Mouse (Mus musculus) liver, embryonic 16.5 days (tissue): ENCODE measurements around the gene Rrp1. TPM values are rescaled to one million over a fixed set of nuclear protein-coding genes. Genes with fewer than 3 reads are reported as not detected.
A peak's percentile ranks its signal among the peaks of the same experiment; 100 is the strongest.
"Not testable (repeated sequence)": the region's sequence is repeated elsewhere in the genome, so short reads cannot be mapped to it uniquely, and the experiment has no call there.

Experiments
- ATAC-seq: fragments of 200-750 bp; cut with Nextera tagmentation; 2 replicates; pipeline ENCODE4 v1.8.0; 2017; ENCODE audit warnings: low read depth, mild to moderate bottlenecking, moderate number of reproducible peaks, moderate library complexity
- H3K27ac ChIP-seq: fragments of 300-500 bp; sonication (generic); 2 replicates; pipeline ENCODE4 v1.5.1; 2014; ENCODE audit warnings: mild to moderate bottlenecking, low read length
- H3K27me3 ChIP-seq: fragments of 300-500 bp; sonication (generic); 2 replicates; pipeline ENCODE4 v1.6.1; 2014; ENCODE audit warnings: low read depth, low read length, mixed read lengths; ENCODE audit not compliant: control insufficient read depth, insufficient read depth
- H3K36me3 ChIP-seq: fragments of 300-500 bp; sonication (generic); 2 replicates; pipeline ENCODE4 v1.6.1; 2014; ENCODE audit warnings: mild to moderate bottlenecking; ENCODE audit not compliant: control insufficient read depth, insufficient read depth
- H3K4me1 ChIP-seq: fragments of 300-500 bp; sonication (generic); 2 replicates; pipeline ENCODE4 v1.6.1; 2014; ENCODE audit warnings: low read depth, low read length, mixed read lengths; ENCODE audit not compliant: control insufficient read depth
- H3K4me2 ChIP-seq: fragments of 300-500 bp; sonication (generic); 2 replicates; pipeline ENCODE4 v1.6.1; 2014; ENCODE audit warnings: low read depth, low read length, mixed read lengths
- H3K4me3 ChIP-seq: fragments of 300-500 bp; sonication (generic); 2 replicates; pipeline ENCODE4 v1.5.1; 2014; ENCODE audit warnings: low read depth, mild to moderate bottlenecking, low read length
- H3K9ac ChIP-seq: fragments of 300-500 bp; sonication (generic); 2 replicates; pipeline ENCODE4 v1.6.1; 2014; ENCODE audit warnings: low read depth, low read length
- H3K9me3 ChIP-seq: fragments of 300-500 bp; sonication (generic); replicated peaks from 2 replicates; pipeline ENCODE4 v1.6.1; 2016; ENCODE audit warnings: low read length; ENCODE audit not compliant: control insufficient read depth
- WGBS: fragments of 180-500 bp; shearing (Covaris S2); extraction: QIAGEN DNeasy Blood & Tissue Kit; methylation state at CpG from one replicate; pipeline ENCODE4 v1.1.7; 2014; ENCODE audit not compliant: insufficient replicate concordance; 5-methylcytosine and 5-hydroxymethylcytosine counted together
- polyA plus RNA-seq: library from polyadenylated mRNA; unstranded; fragments of >200 nt; fragmentation: Nextera tagmentation; extraction: Ambion mirVana; gene quantifications from 2 replicates; pipeline ENCODE4 v1.2.1, GENCODE M21; 2015

Rrp1 gene
- polyA plus RNA-seq, 1 experiment from 2014 or later = 105 TPM

DNA sequence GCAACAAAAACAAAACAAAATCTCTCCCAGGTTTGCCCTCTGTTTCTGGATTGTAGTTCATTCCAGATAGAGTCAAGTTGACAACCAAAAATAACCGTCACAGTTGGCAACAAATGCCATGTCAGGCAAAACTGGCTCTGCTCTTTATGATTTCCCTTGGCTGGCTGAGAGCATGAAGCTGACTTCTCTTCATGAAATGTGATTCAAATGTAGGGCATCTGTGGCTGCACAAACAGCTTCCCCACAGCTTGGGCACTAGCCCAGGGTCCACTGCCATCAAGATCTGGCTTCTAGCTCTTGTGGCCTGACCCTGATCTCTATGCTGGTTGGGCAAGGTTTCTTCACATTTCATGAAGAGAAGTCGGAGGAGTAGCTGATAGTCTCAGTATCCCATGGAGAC, 50.9 kb downstream of the Rrp1 start:
- Histone ChIP-seq H3K9ac (no peak overlapping the region), H3K36me3 (no peaks in the 10 kb centered on the region), H3K27me3 (no peaks in the 10 kb centered on the region), H3K27ac (no peak overlapping the region), H3K4me3 (no peak overlapping the region), H3K4me1 (peaks cover 16% of the 10 kb centered on the region), H3K4me2 (no peak overlapping the region), H3K9me3 (no peaks in the 10 kb centered on the region)
- no peak for ATAC-seq
- WGBS = 52% methylated on average over 2 of the region's 2 CpGs

DNA sequence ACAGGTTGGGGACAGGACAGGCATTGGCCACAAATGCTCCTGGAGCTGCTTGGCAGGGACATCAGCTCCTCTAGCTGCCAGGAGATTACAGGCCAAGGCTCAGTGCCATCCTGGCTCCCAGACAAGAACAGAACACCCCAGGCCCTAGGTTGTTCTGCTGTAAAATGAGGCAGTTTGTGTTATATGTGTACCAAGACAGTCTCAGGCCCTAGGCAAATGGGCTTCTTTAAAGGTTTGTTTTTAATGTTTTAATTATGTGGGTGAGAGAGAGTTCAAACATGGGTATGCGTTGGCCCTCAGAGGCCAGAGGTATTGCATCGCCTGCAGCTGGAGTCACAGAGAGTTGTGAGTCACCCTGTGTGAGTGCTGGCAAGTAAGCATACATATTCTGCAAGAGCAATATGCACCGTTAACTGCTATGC, 52.5 kb downstream of the Rrp1 start:
- Histone ChIP-seq H3K9me3 (no peaks in the 10 kb centered on the region), H3K27ac (no peak overlapping the region)
- 75% methylated on average over 3 of the region's 3 CpGs for WGBS

GRCm38 (mm10) chr10:78358999-78359398, 53.8 kb downstream of the Rrp1 start:
- H3K36me3 ChIP-seq, H3K4me2 ChIP-seq, H3K4me3 ChIP-seq, H3K27me3 ChIP-seq, H3K4me1 ChIP-seq, H3K9me3 ChIP-seq, ATAC-seq, H3K27ac ChIP-seq, H3K9ac ChIP-seq: not testable (repeated sequence)
- WGBS = 67% methylated on average over 3 of the region's 3 CpGs

More for the DNA sequence above, 52.5 kb downstream of the Rrp1 start:
- Histone ChIP-seq H3K4me2 (no peak overlapping the region), H3K27me3 (no peaks in the 10 kb centered on the region), H3K4me1 (no peaks in the 10 kb centered on the region), H3K9ac (no peak overlapping the region), H3K4me3 (no peak overlapping the region), H3K36me3 (no peaks in the 10 kb centered on the region)
- ATAC-seq = no peak

- no peak for ATAC-seq
- 73% methylated on average over 4 of the region's 4 CpGs for WGBS
- Histone ChIP-seq H3K4me3 (no peak overlapping the region), H3K27me3 (peaks cover 12% of the 10 kb centered on the region), H3K4me1 (no peaks in the 10 kb centered on the region), H3K27ac (no peak overlapping the region), H3K4me2 (no peak overlapping the region), H3K9me3 (no peaks in the 10 kb centered on the region), H3K36me3 (no peaks in the 10 kb centered on the region), H3K9ac (no peak overlapping the region)
These were observed 54.6 kb downstream of the Rrp1 start for GRCm38 (mm10) chr10:78358266-78358665.

DNA sequence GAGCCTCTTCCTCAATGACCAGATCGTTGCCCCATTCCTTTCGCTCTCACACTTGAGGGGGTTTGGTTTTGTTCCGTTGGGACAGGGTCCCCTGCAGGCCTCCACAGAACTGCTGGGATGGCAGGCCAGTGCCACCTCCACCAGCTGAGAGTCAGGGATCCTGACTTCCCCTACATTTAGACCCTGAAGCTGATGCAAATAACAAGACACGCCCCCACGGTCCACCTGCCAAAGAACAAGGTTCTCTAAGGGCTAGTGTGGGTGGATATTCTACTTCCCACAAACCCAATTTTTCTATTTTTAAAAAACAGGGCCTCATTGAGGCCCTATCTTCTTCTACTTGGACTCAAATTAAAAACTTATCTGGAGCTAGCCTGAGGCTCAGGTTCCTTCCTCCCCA, 55.1 kb downstream of the Rrp1 start:
- Histone ChIP-seq H3K36me3 (no peaks in the 10 kb centered on the region), H3K27ac (no peak overlapping the region), H3K4me2 (no peak overlapping the region), H3K4me3 (no peak overlapping the region), H3K4me1 (no peaks in the 10 kb centered on the region), H3K9me3 (no peaks in the 10 kb centered on the region), H3K9ac (no peak overlapping the region), H3K27me3 (peaks cover 17% of the 10 kb centered on the region)
- no peak for ATAC-seq
- 71% methylated on average over 5 of the region's 5 CpGs for WGBS

- peaks cover 33% of the 10 kb centered on the region for H3K27me3 ChIP-seq
- no peaks in the 10 kb centered on the region for H3K36me3 ChIP-seq
- H3K9me3 ChIP-seq = no peaks in the 10 kb centered on the region
- H3K4me1 ChIP-seq = no peaks in the 10 kb centered on the region; the same call in 1 of the 2 replicates
- WGBS = 14% methylated on average over 1 of the region's 1 CpGs
- no peak overlapping the region for H3K9ac ChIP-seq
- ATAC-seq = no peak
- H3K27ac ChIP-seq = no peak overlapping the region
- no peak overlapping the region for H3K4me3 ChIP-seq
- no peak overlapping the region for H3K4me2 ChIP-seq
These were observed 56.8 kb downstream of the Rrp1 start for GRCm38 (mm10) chr10:78355931-78356593.

DNA sequence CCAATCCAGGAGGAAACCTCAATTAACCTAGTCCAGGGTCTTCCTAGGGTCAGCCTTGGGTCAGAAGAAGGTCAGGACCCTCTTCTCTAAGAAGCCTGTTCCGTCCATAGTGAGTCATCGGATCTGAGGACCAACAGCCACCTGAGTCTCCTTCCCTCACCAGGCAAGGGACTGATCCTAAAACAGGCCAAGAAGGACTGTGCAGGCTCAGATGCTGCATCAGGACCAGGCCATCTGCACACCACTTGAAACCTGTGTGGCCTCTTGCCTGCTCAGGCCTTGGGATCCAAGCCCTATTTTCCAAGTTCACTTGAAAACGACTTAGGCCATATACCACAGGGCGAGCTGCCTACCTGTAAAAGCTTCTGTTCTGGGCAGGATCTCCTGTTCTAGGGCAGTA, 59.6 kb downstream of the Rrp1 start:
- no peaks in the 10 kb centered on the region; the same call in 1 of the 2 replicates for H3K4me1 ChIP-seq
- no peak overlapping the region for H3K27ac ChIP-seq
- 67% methylated on average over 4 of the region's 4 CpGs for WGBS
- no peaks in the 10 kb centered on the region for H3K36me3 ChIP-seq
- no peak overlapping the region for H3K4me2 ChIP-seq
- peaks cover 42% of the 10 kb centered on the region for H3K27me3 ChIP-seq
- no peak for ATAC-seq
- no peak overlapping the region for H3K4me3 ChIP-seq
- no peak overlapping the region for H3K9ac ChIP-seq
- H3K9me3 ChIP-seq = no peaks in the 10 kb centered on the region

DNA sequence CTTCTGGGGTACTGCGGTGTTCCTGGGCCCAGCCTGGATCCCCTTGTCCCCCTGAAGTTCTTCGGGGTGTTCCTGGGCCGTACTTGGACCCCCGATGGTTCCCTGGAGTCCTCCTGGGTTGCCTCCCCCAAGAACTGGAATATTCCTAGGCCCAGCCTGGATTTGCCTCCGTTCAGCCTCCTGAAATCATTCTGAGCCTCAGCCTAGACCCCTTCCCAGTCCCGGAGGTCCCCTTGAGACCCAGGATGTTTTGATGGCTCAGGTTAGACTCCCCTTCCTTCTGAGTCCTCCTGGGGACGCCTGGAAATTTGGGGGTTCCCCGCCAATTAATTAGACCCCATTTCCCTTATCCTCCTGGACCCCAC, 60.2 kb downstream of the Rrp1 start:
- Histone ChIP-seq H3K4me1 (no peaks in the 10 kb centered on the region; the same call in 1 of the 2 replicates), H3K9ac (peak overlapping the region; percentile 76), H3K4me3 (peak overlapping the region; percentile 71), H3K27me3 (peaks cover 42% of the 10 kb centered on the region), H3K27ac (0 out of 2 replicates have a peak overlapping the region, but pooled peaks have one; percentile 5), H3K9me3 (no peaks in the 10 kb centered on the region), H3K4me2 (peak overlapping the region; percentile 71), H3K36me3 (no peaks in the 10 kb centered on the region)
- no peak for ATAC-seq
- WGBS = 30% methylated on average over 8 of the region's 8 CpGs

GRCm38 (mm10) chr10:78351887-78352665, 60.8 kb downstream of the Rrp1 start, which contains the start of gene Agpat3:
Gene Agpat3, minus strand, starts transcription at chr10:78352489.
- H3K27ac ChIP-seq = peak within 1 kb of the TSS; percentile 62
- no peaks in the 10 kb centered on the region for H3K9me3 ChIP-seq
- H3K9ac ChIP-seq = peak within 1 kb of the TSS; percentile 76
- peaks cover 42% of the 10 kb centered on the region for H3K27me3 ChIP-seq
- ATAC-seq = peak; percentile 71
- H3K4me2 ChIP-seq = peak within 1 kb of the TSS; percentile 71
- H3K36me3 ChIP-seq = no peaks in the 10 kb centered on the region
- H3K4me3 ChIP-seq = peak within 1 kb of the TSS; percentile 71
- under 1% methylated on average over 84 of the region's 113 CpGs for WGBS
- no peaks in the 10 kb centered on the region; the same call in 1 of the 2 replicates for H3K4me1 ChIP-seq
